Mouse (Mus musculus): ENCODE measurements around the gene Ndufv2. TPM values are rescaled to one million over a fixed set of nuclear protein-coding genes. Genes with fewer than 3 reads are reported as not detected.

The Ndufv2 gene
- polyA plus RNA-seq, 1 experiment from 2014 or later = 672 TPM

- no peaks in the 10 kb centered on the region for H3K27me3 ChIP-seq
- H3K4me2 ChIP-seq = peak overlapping the region; percentile 74
- peaks cover 16% of the 10 kb centered on the region for H3K4me1 ChIP-seq (replicated peaks)
- H3K9me3 ChIP-seq (replicated peaks) = no peaks in the 10 kb centered on the region
- peak overlapping the region; percentile 87 for H3K27ac ChIP-seq
- H3K36me3 ChIP-seq = peaks cover 19% of the 10 kb centered on the region; the same call in 1 of the 2 replicates
- peak overlapping the region; percentile 88; the same call in 1 of the 2 replicates for H3K9ac ChIP-seq
- H3K4me3 ChIP-seq = peak overlapping the region; percentile 96
- ATAC-seq (replicated peaks; ENCODE audit: insufficient number of reproducible peaks, insufficient read depth, low FRiP score, low read depth) = no peak
- 38% methylated on average over 6 of the region's 6 CpGs for WGBS
Measured at GRCm38 (mm10) chr17:66110746-66111145, 9.4 kb upstream of the Ndufv2 start.

- Histone ChIP-seq H3K36me3 (no peaks in the 10 kb centered on the region), H3K4me2 (no peak overlapping the region), H3K4me3 (no peak overlapping the region), H3K27me3 (no peaks in the 10 kb centered on the region), H3K27ac (no peak overlapping the region), H3K9ac (no peak overlapping the region), H3K9me3 (replicated peaks) (no peaks in the 10 kb centered on the region), H3K4me1 (replicated peaks) (peaks cover 16% of the 10 kb centered on the region)
- 73% methylated on average over 4 of the region's 4 CpGs for WGBS
- no peak for ATAC-seq (replicated peaks; ENCODE audit: insufficient number of reproducible peaks, insufficient read depth, low FRiP score, low read depth)
Measured at GRCm38 (mm10) chr17:66108198-66108597, 6.8 kb upstream of the Ndufv2 start.

GRCm38 (mm10) chr17:66107466-66107865 is 6.1 kb upstream of the Ndufv2 start:
- Histone ChIP-seq H3K9ac (no peak overlapping the region), H3K9me3 (replicated peaks) (no peaks in the 10 kb centered on the region), H3K27ac (no peak overlapping the region), H3K36me3 (no peaks in the 10 kb centered on the region), H3K4me3 (no peak overlapping the region), H3K27me3 (no peaks in the 10 kb centered on the region), H3K4me1 (replicated peaks) (peaks cover 13% of the 10 kb centered on the region), H3K4me2 (no peak overlapping the region)
- WGBS = 67% methylated on average over 8 of the region's 8 CpGs
- ATAC-seq (replicated peaks; ENCODE audit: insufficient number of reproducible peaks, insufficient read depth, low FRiP score, low read depth) = no peak

GRCm38 (mm10) chr17:66106601-66107267 is 5.4 kb upstream of the Ndufv2 start:
- Histone ChIP-seq H3K4me2 (no peak overlapping the region), H3K4me3 (no peak overlapping the region), H3K27ac (no peak overlapping the region), H3K9me3 (replicated peaks) (no peaks in the 10 kb centered on the region), H3K36me3 (no peaks in the 10 kb centered on the region), H3K9ac (no peak overlapping the region), H3K27me3 (no peaks in the 10 kb centered on the region), H3K4me1 (replicated peaks) (peaks cover 14% of the 10 kb centered on the region)
- 51% methylated on average over 10 of the region's 10 CpGs for WGBS
- no peak for ATAC-seq (replicated peaks; ENCODE audit: insufficient number of reproducible peaks, insufficient read depth, low FRiP score, low read depth)

- peaks cover 17% of the 10 kb centered on the region for H3K4me1 ChIP-seq (replicated peaks)
- ATAC-seq (replicated peaks; ENCODE audit: insufficient number of reproducible peaks, insufficient read depth, low FRiP score, low read depth) = no peak
- H3K9me3 ChIP-seq (replicated peaks) = no peaks in the 10 kb centered on the region
- no peak overlapping the region for H3K9ac ChIP-seq
- 87% methylated on average over 7 of the region's 7 CpGs for WGBS
- H3K4me2 ChIP-seq = no peak overlapping the region
- H3K27ac ChIP-seq = no peak overlapping the region
- no peak overlapping the region for H3K4me3 ChIP-seq
- no peaks in the 10 kb centered on the region for H3K36me3 ChIP-seq
- no peaks in the 10 kb centered on the region for H3K27me3 ChIP-seq
Measured at GRCm38 (mm10) chr17:66104076-66104475, 2.7 kb upstream of the Ndufv2 start.

GRCm38 (mm10) chr17:66100566-66101379 is 586 bp downstream of the Ndufv2 start:
- WGBS = under 1% methylated on average over 41 of the region's 41 CpGs
- Histone ChIP-seq H3K9ac (peak overlapping the region; percentile 95), H3K27me3 (no peaks in the 10 kb centered on the region), H3K4me3 (peak overlapping the region; percentile 81), H3K9me3 (replicated peaks) (no peaks in the 10 kb centered on the region), H3K27ac (peak overlapping the region; percentile 95), H3K4me2 (peak overlapping the region; percentile 81), H3K36me3 (0 out of 2 replicates have a peak, but pooled peaks cover 3% of the 10 kb centered on the region), H3K4me1 (replicated peaks) (peaks cover 26% of the 10 kb centered on the region)
- ATAC-seq (replicated peaks; ENCODE audit: insufficient number of reproducible peaks, insufficient read depth, low FRiP score, low read depth) = peak; percentile 58

GRCm38 (mm10) chr17:66092664-66093063 is 8.7 kb downstream of the Ndufv2 start:
- H3K4me2 ChIP-seq = no peak overlapping the region
- H3K27ac ChIP-seq = no peak overlapping the region
- 80% methylated on average over 3 of the region's 3 CpGs for WGBS
- no peak overlapping the region for H3K9ac ChIP-seq
- peaks cover 25% of the 10 kb centered on the region for H3K36me3 ChIP-seq
- H3K4me1 ChIP-seq (replicated peaks) = peaks cover 3% of the 10 kb centered on the region; the same call in 1 of the 2 replicates
- no peak overlapping the region for H3K4me3 ChIP-seq
- no peaks in the 10 kb centered on the region for H3K9me3 ChIP-seq (replicated peaks)
- ATAC-seq (replicated peaks; ENCODE audit: insufficient number of reproducible peaks, insufficient read depth, low FRiP score, low read depth) = no peak
- no peaks in the 10 kb centered on the region for H3K27me3 ChIP-seq

DNA sequence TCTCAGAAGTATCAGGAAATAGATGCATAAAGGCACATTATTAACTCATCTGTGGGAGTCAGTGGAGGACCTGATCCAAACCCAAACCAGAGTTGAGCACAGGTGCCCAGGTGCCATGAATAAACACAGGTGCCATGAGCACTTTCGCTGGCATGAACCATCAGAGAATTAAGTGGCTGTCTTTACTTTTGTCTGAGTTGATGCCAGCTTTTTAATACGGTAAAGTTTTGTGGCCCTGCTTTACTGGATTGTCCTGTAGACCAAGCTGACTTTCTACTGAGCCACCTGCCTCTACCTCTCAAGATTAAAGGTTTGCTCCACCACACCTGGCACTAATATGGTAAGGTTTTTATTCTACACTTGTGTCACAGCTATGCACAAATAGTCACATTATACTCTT is 9.3 kb downstream of the Ndufv2 start:
- peaks cover 25% of the 10 kb centered on the region for H3K36me3 ChIP-seq
- WGBS = 91% methylated on average over 2 of the region's 2 CpGs

GRCm38 (mm10) chr17:66091392-66091791 is 10.0 kb downstream of the Ndufv2 start:
- H3K36me3 ChIP-seq = peaks cover 31% of the 10 kb centered on the region
- no peak overlapping the region for H3K27ac ChIP-seq
- no peaks in the 10 kb centered on the region for H3K4me1 ChIP-seq (replicated peaks)
- no peak for ATAC-seq (replicated peaks; ENCODE audit: insufficient number of reproducible peaks, insufficient read depth, low FRiP score, low read depth)
- H3K4me3 ChIP-seq = no peak overlapping the region
- H3K9ac ChIP-seq = no peak overlapping the region
- WGBS = 89% methylated on average over 2 of the region's 2 CpGs
- H3K9me3 ChIP-seq (replicated peaks) = no peaks in the 10 kb centered on the region
- no peak overlapping the region for H3K4me2 ChIP-seq
- H3K27me3 ChIP-seq = no peaks in the 10 kb centered on the region

More for the DNA sequence above, 9.3 kb downstream of the Ndufv2 start:
- H3K4me3 ChIP-seq = no peak overlapping the region
- no peaks in the 10 kb centered on the region for H3K4me1 ChIP-seq (replicated peaks)
- no peak overlapping the region for H3K4me2 ChIP-seq
- no peak overlapping the region for H3K9ac ChIP-seq
- no peaks in the 10 kb centered on the region for H3K9me3 ChIP-seq (replicated peaks)
- no peak overlapping the region for H3K27ac ChIP-seq
- no peaks in the 10 kb centered on the region for H3K27me3 ChIP-seq
- ATAC-seq (replicated peaks; ENCODE audit: insufficient number of reproducible peaks, insufficient read depth, low FRiP score, low read depth) = no peak

DNA sequence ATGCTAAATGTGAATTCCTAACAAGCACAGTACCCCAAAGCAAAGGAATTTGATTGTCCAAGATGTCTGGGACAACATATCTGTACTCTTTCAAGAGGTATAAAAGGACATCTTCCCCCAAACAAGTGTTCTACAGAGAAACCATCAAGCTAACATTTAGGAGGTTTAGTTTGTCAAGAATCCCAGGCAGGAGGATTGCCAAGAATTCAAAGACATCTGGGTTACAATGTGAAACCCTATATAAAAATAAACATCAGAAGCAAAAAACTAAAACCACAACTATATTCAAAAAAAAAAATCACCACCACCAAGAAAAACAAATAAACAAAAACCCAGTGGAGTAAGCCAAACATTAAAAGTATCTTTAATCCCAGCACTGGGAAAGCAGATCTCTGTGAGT is 11.1 kb downstream of the Ndufv2 start:
- Histone ChIP-seq H3K27ac (no peak overlapping the region), H3K4me2 (no peak overlapping the region), H3K27me3 (no peaks in the 10 kb centered on the region), H3K4me1 (replicated peaks) (no peaks in the 10 kb centered on the region), H3K36me3 (peaks cover 42% of the 10 kb centered on the region), H3K9ac (no peak overlapping the region), H3K9me3 (replicated peaks) (no peaks in the 10 kb centered on the region), H3K4me3 (no peak overlapping the region)
- no peak for ATAC-seq (replicated peaks; ENCODE audit: insufficient number of reproducible peaks, insufficient read depth, low FRiP score, low read depth)

DNA sequence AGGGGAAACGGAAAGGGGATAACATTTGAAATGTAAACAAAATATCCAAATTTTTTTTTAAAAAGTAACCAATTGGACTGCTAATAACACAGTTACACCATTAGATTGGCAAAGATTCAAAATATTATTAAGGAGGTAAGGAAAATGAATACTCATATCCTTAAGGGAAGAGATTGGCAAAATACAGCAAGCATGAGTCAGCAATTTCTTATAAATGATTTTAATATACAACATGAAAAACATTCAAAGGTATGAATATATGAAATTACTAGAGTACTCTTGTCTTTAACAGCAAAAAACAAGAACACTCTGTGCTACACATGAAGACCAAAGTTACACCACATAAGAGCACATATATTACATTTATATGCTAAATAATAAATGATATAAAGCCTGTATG is 16.3 kb downstream of the Ndufv2 start:
- Histone ChIP-seq H3K27me3 (no peaks in the 10 kb centered on the region), H3K27ac (no peak overlapping the region), H3K4me2 (no peak overlapping the region), H3K4me3 (no peak overlapping the region), H3K4me1 (replicated peaks) (no peaks in the 10 kb centered on the region), H3K9me3 (replicated peaks) (no peaks in the 10 kb centered on the region), H3K9ac (no peak overlapping the region), H3K36me3 (peaks cover 52% of the 10 kb centered on the region)
- no peak for ATAC-seq (replicated peaks; ENCODE audit: insufficient number of reproducible peaks, insufficient read depth, low FRiP score, low read depth)
- WGBS = 88% methylated on average over 1 of the region's 1 CpGs
